In genomic region chr6:86623201-86623600, GRCm38 (mm10) we compare ENCODE assay signal across 13 mouse cellular contexts.
"Had no signal": no experiment of that assay in that cellular context is flagged by ENCODE, and none has a peak within 500 bp of the region (broad histone marks: within the 10 kb centered on the region; RNA-seq: fewer than 3 reads in every experiment).

No protein-coding gene starts in this region.

- H3K36me3 ChIP-seq: kidney, embryonic 15.5 days; midbrain, embryonic 10.5 days; neural tube, embryonic 15.5 days had no signal

- H3K9ac ChIP-seq: kidney, embryonic 15.5 days; liver, embryonic 14.5 days; neural tube, embryonic 15.5 days had no signal

- H3K27me3 ChIP-seq: kidney, embryonic 15.5 days; neural tube, embryonic 15.5 days had no signal

- ATAC-seq: lung, postnatal 0 days had no signal

- H3K4me3 ChIP-seq: kidney, embryonic 15.5 days; left cerebral cortex, adult 2 months; midbrain, embryonic 10.5 days; myocyte; neural tube, embryonic 15.5 days had no signal

- H3K27ac ChIP-seq: kidney, embryonic 15.5 days; liver, embryonic 14.5 days; midbrain, embryonic 10.5 days; neural tube, embryonic 15.5 days had no signal

- H3K9me3 ChIP-seq: kidney, embryonic 15.5 days; midbrain, embryonic 10.5 days; neural tube, embryonic 15.5 days had no signal

- H3K4me1 ChIP-seq: kidney, embryonic 15.5 days had no signal

- H3K4me2 ChIP-seq: kidney, embryonic 15.5 days; neural tube, embryonic 15.5 days had no signal

- DNase-seq: kidney, postnatal 14 days; lung, adult 18-20 months; lung, postnatal 4 days; midbrain, embryonic 14.5 days; thymus, adult 18-20 months; thymus, postnatal 14 days had no signal
